Mouse (Mus musculus): ENCODE data around the gene 6330409D20Rik.

GRCm38 (mm10) chr2:32694691-32695090 is 46.1 kb downstream of the 6330409D20Rik start:
- no peak for TF ChIP-seq CTCF (IDR thresholded peaks at IDR 0.05; ENCODE audit: extremely low read depth, insufficient read length, insufficient replicate concordance, low read depth, low read length)
- no peak for TF ChIP-seq POLR2A (IDR thresholded peaks at IDR 0.05; ENCODE audit: low read depth, low read length)
